Mouse (Mus musculus): Measurements from ENCODE around the gene Dnaja4.
"Not testable (repeated sequence)": the region's sequence is repeated elsewhere in the genome, so short reads cannot be mapped to it uniquely, and the experiment has no call there.

Gene Dnaja4

DNA sequence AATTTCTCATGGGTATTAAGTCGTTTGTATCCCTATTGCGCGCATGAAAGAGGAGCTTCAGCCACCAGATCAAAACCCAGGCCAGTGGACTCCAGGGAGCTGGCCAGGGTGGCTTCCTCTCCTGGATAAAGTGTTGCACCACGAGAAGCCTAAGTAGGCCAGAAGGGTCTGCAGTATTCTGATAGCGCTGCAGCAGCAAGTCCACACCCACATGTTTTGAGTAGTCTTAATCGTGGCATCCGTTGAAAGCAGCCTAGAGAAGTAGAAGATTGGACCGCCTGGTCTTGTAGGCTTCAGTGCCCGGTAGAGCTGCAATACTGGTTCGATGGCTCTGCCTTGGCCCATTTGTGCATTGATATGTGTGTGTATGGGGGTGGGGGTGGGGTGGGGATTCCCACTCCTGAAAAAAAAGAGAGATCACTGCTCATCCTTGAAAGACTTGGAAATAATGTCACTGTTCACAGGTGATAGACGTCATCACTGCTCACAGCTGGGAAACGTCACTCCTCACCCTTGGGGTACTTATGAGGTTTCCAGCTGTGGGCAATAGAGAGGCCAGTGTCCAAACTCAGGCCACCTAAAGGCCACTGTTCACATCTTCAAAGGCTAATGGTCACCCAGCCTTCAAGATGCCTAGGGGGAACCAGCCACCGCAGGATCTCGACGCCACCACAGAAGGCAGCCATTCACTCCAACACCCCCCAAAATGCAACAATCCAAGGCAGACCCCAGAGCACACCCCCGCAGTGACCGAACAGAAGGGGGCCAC is at the start of gene Dnaja4:
Gene Dnaja4 (plus strand): TSS at position 556 of the 769 bp plus-strand sequence.
- in situ Hi-C loops (cut with MboI; ENCODE audit: low pct_unique_long_range_greater_than_20kb in 1 of 2, low sequenced_read_pairs in 2 of 2, unreplicated experiment in 1 of 2) = no loop called here

DNA sequence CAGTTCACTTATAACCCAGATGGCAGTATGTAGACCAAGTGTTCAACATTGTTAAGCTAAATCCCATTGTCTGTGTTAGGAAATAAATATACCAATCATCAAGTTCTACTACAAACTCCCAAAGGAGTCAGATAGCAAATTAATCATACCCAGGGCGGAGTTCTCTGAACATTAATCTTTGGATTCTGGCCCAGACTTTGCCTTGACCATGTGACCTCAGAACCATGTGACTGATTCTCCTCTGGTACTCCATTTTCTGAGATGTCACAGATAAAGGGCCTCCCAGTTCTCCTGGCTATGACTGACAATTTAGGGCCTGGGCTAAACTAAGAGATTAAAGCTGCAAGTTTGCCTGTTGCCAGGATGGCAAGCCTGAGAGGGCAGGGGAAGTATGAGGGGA is 49.3 kb upstream of the Dnaja4 start:
- in situ Hi-C loops (cut with MboI; ENCODE audit: low pct_unique_long_range_greater_than_20kb in 1 of 2, low sequenced_read_pairs in 2 of 2, unreplicated experiment in 1 of 2) = no loop called here

DNA sequence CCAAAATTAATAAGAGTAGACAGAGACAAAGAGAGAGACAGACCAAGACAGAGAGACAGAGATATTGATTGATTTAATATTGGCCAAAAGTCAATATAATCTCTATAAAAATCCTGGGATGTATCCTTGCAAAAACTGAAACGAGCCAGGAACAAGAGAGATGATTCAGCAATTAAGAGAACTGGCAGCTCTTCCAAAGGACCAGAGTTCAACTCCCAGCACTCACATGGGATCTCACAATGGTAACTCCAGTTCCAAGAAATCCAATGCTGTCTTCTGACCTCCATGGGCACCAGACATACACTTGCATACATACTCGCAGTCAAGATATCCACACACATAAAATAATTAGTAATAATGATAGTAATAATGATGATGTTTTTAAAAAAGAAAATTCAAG is 45.9 kb upstream of the Dnaja4 start:
- in situ Hi-C loops (cut with MboI; ENCODE audit: low pct_unique_long_range_greater_than_20kb in 1 of 2, low sequenced_read_pairs in 2 of 2, unreplicated experiment in 1 of 2) = no loop called here

DNA sequence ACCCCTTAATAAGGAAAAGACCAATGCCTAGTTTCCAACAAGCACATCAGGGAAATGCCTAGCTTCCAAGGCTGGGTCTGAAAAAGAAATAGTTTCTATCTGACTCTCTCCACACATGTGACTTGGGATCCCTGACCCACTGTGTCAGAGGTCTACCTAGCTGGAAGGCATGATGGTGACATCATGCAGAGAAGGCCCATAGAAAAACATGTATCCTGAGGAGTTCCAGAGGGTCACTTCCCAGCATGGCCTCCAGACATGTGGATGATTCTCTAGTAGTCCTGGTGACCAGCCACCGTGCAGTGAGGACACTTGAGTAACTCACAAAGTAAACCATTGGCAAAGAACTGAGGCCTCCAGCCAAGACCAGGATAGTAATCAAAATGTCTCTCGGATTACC is 42.8 kb upstream of the Dnaja4 start:
- in situ Hi-C loops (cut with MboI; ENCODE audit: low pct_unique_long_range_greater_than_20kb in 1 of 2, low sequenced_read_pairs in 2 of 2, unreplicated experiment in 1 of 2) = no loop called here

DNA sequence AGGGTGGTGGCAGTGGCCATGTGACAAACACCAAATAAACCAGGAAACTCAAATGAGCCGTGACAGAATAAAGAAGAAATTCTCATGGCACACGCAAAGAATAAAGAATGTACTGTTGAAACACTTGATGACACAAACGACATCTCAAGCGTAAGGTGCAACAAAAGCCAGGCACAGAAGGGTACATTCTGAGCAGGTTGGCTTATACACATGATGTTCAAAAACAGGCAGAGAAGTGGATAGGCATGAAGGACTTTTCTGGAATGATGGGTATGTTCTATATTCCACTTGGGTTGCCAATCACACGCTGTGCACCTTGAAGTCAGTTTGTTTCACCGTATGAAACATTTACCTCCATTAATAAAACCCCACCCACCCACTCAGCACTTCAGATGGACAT is 42.3 kb upstream of the Dnaja4 start:
- in situ Hi-C loops (cut with MboI; ENCODE audit: low pct_unique_long_range_greater_than_20kb in 1 of 2, low sequenced_read_pairs in 2 of 2, unreplicated experiment in 1 of 2) = no loop called here

DNA sequence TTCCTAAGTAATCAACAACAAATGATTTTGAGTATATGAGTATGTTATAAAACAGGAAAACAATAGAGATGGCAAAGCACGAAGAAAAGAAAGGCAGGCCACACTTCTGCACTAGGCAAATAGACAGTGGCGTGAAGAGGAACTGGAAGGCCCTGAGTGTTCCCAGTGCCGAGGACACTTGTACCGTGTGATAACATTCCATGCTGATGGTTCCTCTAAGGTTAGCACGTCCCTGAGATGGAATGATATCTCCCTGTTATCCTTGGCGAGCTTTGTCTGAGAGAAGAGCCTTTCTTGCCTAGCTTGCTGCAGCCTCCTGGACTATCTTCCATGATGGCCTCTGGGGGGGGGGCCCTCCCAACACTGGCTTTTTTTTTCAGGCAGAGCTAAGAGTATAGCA is 39.9 kb upstream of the Dnaja4 start:
- in situ Hi-C loops (cut with MboI; ENCODE audit: low pct_unique_long_range_greater_than_20kb in 1 of 2, low sequenced_read_pairs in 2 of 2, unreplicated experiment in 1 of 2) = no loop called here

DNA sequence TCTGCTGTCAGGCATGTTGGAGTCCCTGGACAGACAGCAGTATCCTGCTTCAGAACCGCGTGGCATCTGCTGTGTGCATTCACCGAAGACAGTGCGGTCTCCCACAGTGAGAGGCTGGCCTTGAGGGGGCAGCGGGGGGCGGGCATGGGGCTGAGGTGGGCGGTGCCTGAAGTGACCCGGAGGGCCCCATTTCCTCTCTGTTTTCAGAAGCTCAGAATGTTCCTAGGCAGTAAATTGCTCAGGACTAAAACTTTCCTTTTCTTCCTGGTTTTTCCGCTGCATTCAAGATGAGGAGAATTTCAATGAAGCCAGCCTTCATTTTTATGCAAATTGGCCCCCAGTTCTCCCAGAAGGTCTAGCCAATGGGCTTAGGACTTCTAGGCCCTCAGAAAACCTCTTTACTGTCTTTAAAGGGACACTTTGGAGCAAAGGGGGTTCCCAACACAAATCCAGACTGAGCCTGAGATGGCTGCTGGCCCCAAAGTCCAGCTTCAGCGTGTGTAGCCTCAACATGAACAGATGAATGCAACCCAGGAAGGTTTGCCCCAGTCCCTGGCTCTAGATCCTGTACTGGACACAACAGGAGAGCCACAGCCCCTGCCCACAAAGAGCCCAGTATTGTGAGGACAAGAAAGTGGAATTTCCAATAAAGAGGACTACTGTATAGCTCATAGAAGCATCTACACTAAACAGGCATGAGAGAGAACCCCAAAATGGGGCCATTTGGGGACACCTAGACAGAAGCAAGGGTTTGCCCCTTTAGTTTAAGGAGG is 36.9 kb upstream of the Dnaja4 start, which contains the start of gene Acsbg1:
Gene Acsbg1 (minus strand): TSS at position 266 of the 773 bp plus-strand sequence.
- in situ Hi-C loops (cut with MboI; ENCODE audit: low pct_unique_long_range_greater_than_20kb in 1 of 2, low sequenced_read_pairs in 2 of 2, unreplicated experiment in 1 of 2) = no loop called here

DNA sequence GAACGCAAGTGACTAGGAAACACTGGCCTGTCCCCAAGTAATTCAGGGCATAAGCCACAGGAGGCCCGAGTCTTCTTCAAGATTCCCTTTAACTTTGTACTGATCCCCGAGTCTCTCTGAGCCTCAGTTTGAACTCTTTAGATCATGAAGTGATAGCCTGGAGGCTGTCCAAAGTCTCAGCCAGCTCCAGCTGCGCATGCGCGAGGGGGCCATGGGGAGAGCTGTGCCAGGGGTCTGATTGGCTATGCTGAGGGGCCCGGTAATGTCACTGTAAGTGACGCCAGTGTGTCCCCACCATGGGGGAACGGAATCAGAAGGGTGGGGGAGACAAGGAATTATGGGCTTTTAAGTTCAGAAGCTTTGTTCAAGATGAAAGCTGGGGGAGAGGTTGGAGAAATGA is 34.3 kb upstream of the Dnaja4 start:
- in situ Hi-C loops (cut with MboI; ENCODE audit: low pct_unique_long_range_greater_than_20kb in 1 of 2, low sequenced_read_pairs in 2 of 2, unreplicated experiment in 1 of 2) = no loop called here

DNA sequence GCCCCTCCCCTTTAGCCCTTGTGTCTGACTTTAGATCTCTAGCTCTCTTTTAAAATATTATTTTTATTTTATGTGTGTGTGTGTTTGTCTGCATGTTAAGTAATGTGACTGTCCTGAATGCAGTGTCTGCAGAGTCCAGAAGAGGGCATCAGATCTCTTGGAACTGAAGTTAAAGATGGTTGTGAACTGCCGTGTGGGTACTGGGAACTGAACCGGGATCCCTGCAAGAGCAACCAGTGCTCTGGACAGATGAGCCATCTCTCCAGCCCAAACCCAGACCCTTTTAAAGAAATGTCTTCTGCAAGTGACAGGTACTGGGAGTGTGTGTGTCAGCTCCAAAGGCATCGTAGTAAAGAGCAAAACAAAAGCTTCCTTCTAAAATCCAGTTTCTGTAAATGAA is 32.6 kb upstream of the Dnaja4 start:
- in situ Hi-C loops (cut with MboI; ENCODE audit: low pct_unique_long_range_greater_than_20kb in 1 of 2, low sequenced_read_pairs in 2 of 2, unreplicated experiment in 1 of 2) = no loop called here

DNA sequence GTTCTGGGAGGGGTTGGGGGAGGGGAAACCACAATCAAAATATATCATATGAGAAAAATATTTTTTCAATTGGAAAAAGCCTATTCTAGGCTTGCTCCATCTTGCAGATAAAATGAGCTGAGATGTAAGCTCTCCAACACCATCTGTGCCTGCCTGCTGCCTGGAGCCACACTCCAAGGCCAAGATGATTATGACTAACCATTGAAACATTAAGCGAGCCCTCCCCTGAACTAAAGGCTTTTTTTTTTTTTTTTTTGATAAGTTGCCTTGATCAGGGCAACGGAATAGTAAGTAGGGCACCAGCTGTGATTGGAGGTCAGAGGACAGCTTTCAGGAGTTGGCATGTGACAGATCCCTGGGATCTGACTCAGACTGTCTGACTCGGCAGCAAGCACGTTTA is 30.2 kb upstream of the Dnaja4 start:
- in situ Hi-C loops (cut with MboI; ENCODE audit: low pct_unique_long_range_greater_than_20kb in 1 of 2, low sequenced_read_pairs in 2 of 2, unreplicated experiment in 1 of 2) = no loop called here

DNA sequence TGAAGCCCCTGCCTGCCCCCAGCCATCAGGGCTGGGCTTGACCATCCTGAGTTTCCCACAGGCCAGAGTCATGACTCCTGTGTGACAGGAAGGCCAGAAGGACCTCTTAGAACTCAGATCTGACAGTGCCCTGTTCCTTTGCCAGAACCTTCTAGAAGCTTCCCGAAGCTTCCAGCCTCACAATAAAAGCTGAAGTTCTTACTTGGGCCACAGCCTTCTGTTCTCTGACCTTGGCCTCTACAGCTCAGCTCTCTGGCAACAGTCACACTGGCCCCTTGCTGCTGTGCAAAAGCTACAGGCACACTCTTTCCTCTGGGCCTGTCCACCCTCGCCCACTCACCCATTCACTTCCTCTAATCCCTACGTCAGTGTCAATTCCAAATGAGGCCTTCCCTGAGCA is 26.7 kb upstream of the Dnaja4 start:
- in situ Hi-C loops (cut with MboI; ENCODE audit: low pct_unique_long_range_greater_than_20kb in 1 of 2, low sequenced_read_pairs in 2 of 2, unreplicated experiment in 1 of 2) = no loop called here

DNA sequence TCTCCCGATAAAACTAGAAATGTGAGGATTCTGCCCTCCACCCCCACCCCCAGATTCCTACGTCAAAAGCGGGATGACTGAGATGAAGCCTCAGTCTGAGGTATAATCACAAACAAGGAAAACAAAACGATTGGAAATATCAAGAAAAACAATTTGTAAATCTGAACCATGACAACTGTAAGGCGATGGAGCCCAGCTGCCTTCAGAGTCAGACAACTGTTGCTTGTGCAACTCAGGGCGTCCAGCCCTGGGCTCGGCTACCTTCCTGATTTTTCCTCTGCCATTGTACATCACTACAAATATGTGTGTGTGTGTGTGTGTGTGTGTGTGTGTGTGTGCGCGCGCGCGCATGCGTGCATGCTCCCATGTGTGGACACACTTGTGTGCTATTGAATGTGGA is 24.8 kb upstream of the Dnaja4 start:
- in situ Hi-C loops (cut with MboI; ENCODE audit: low pct_unique_long_range_greater_than_20kb in 1 of 2, low sequenced_read_pairs in 2 of 2, unreplicated experiment in 1 of 2) = no loop called here

DNA sequence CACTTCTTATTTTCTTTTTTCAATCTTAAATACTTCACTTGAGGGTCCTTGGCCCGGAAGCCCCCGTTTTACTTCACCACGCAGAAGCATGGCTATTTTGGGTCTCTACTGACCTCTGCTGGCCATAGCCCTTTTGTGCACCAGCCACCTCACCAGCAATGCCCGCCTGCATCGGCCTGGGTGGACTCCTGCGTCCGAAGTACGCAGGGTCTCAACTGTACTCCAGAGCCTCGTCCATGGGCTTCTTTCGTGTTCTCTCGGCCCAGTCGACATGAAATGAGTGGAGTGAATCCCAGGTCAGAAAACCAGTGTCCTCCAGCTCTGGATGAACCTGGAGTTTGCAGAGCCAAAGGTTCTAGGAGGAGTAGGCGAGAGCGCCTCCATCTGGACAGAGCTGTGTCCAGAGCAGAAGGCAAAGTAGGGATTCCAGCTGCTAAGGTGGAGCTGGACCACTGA is 22.1 kb upstream of the Dnaja4 start:
- in situ Hi-C loops (cut with MboI; ENCODE audit: low pct_unique_long_range_greater_than_20kb in 1 of 2, low sequenced_read_pairs in 2 of 2, unreplicated experiment in 1 of 2) = no loop called here

DNA sequence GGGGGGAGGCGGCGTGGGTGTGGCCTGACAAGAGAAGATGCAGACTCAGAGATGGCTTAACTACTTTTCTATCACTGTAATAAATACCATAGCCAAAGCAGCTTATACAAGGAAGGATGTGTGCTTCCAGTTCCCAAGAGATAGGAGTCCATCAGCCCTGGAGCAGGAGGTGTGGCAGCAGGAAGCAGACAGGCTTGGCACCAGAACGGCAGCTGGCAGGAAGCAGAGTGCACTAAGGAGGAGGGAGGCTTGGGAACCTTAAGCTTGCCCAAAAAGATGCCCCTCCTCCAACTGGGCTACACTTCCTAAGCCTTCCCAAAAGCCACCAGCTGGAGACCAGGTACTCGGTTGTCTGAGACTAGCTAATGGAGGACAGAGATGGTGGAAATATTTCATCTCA is 15.8 kb upstream of the Dnaja4 start:
- in situ Hi-C loops (cut with MboI; ENCODE audit: low pct_unique_long_range_greater_than_20kb in 1 of 2, low sequenced_read_pairs in 2 of 2, unreplicated experiment in 1 of 2) = no loop called here

DNA sequence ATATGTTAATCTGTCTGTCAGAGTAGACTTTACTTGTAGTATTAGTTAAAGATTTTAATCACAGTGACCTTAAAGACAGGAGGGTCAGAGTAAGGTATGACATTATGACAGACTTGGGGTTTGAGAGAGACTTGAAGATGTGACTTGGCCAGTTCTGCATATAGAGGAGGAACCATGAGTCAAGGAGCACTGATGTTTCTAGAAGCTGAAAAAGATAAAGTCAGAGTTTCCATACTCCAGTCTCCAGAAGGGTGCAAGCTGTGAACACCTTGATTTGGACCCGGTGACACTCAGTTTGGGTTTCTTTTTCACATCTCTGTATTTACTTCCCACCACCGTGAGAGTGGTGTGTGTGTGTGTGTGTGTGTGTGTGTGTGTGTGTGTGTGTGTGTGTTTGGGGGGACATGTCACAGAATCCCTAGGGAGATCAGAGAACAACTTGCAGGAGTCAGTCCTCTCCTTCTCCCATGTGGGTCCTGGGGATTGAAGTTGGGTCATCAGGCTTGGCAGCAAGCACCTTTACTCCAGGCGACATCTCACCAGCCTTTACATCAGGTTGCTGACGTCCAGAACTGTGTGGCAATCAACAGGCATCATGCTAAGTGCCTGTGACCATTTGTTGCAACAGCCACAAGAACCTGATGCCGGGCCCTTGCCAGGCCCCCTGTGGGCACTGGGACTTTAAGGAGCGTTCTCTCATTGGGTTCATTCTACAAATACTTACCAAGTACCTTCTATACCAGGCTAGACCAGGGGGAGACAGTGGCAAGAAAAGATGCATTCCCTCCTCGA is 14.7 kb upstream of the Dnaja4 start:
- in situ Hi-C loops (cut with MboI; ENCODE audit: low pct_unique_long_range_greater_than_20kb in 1 of 2, low sequenced_read_pairs in 2 of 2, unreplicated experiment in 1 of 2) = no loop called here

DNA sequence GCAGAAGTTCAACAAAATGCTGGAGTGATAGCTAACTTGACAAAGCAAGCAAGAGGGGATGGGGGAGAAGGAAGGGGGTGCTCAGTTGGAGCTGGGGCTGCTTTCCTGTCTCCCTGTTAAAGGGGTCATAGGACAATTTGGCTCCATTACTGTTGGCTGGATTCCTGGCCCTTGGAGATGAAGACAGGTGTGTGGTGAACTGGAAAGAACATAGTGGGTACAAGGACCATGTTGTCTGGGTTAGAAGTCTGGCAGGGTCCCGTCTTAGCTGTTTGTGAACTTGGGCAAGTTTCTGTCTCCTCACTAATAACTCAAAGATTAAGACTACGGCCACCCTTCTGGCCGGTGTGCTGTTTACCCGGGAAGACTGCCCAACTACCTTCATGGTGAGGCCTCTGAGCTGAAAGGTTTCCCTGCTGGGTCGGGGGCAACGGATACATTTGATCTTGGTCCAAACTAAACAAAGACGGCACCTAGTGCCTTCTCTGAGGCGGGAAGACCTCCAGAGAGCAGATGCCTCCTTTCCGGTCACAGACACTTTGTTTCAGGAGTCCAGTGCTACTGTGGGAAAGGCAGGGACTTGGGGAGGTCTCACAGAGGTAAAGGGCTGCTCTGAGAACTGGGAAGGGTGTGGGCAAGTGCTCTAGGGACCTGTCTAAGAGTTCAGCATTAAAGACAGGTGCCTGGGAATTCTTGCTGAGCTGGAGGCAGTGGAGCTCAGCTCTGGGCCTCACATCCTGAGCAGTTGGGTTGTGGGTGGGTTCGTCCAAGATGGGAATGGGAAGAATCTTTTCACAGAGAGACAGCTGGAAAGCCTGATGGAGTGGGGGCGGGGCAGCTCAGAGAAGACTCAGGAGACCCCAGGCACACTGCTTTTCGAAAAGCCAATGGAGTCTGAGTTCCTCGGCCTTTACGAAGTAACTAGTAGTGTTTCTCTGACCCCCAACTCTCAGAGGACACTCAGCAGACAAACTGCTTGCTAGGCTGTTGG is 11.1 kb upstream of the Dnaja4 start:
- in situ Hi-C loops (cut with MboI; ENCODE audit: low pct_unique_long_range_greater_than_20kb in 1 of 2, low sequenced_read_pairs in 2 of 2, unreplicated experiment in 1 of 2) = no loop called here

DNA sequence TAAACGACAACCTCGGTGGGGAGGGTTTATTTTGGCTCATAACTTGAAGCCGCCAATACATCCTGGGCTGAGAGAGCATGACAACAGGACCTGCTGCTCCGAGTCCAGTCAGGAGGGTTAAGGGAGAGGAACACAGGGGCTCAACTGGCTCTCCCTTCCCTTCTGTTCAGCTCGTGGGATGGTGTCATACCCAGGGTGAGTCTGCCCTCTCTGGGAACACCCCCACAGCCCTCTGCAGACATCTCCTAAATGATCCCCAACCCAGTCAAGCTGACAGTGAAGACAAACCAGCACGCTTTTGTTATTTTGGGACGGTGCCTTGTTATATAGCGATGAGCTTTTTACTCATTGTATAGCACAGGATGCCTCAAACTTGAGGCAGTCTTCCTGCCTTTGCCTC is 9.2 kb upstream of the Dnaja4 start:
- in situ Hi-C loops (cut with MboI; ENCODE audit: low pct_unique_long_range_greater_than_20kb in 1 of 2, low sequenced_read_pairs in 2 of 2, unreplicated experiment in 1 of 2) = no loop called here

DNA sequence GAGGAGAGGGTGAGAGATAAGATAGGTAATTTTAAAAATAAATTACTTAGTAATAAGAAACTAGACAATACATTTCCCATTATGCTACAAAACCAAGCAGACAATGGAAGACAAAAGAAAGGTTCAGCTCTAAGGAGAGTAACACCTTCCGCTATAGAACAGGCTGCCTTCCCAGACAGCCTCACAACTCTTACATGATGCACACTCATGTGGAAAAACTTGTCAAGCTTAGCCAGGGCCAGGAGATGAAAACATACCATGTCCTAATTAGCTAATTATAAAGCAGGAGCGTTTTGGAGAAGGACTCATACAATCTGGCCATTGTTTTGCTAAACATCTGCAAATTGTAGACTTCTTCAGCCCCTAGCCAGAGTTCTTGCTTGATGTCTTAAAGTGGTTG is 8.0 kb upstream of the Dnaja4 start:
- in situ Hi-C loops (cut with MboI; ENCODE audit: low pct_unique_long_range_greater_than_20kb in 1 of 2, low sequenced_read_pairs in 2 of 2, unreplicated experiment in 1 of 2) = not testable (repeated sequence)
